Mouse (Mus musculus) mesoderm, embryonic 11.5 days (tissue): ENCODE results near the gene Taok1.
A peak's percentile ranks its signal among the peaks of the same experiment; 100 is the strongest.
"Not testable (repeated sequence)": the region's sequence is repeated elsewhere in the genome, so short reads cannot be mapped to it uniquely, and the experiment has no call there.

Source experiments
- DNase-seq: peaks from one replicate; pipeline ENCODE4 v3.0.0-alpha.2; 2012; ENCODE audit warnings: low read depth, low spot score

Taok1 gene

DNA sequence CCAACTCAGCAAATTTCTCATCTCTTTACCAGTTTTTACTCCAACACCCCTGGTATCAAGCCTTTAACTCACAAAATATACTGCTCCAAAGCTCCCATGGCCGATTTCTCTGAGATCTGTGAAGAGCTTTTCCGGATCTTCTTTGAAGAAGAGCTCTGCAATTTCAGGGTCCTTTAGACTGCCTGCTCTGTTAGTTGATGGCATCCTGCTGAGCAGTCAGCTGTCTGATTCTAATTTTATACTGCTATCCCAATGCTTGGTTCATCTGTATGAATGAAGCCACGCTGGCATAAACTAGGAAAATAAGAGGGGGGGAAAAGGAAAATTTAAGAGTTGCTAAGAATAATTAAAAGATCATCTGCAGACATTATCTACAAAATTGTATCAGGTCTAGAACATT is 22.4 kb downstream of the Taok1 start:
- no peak for DNase-seq

DNA sequence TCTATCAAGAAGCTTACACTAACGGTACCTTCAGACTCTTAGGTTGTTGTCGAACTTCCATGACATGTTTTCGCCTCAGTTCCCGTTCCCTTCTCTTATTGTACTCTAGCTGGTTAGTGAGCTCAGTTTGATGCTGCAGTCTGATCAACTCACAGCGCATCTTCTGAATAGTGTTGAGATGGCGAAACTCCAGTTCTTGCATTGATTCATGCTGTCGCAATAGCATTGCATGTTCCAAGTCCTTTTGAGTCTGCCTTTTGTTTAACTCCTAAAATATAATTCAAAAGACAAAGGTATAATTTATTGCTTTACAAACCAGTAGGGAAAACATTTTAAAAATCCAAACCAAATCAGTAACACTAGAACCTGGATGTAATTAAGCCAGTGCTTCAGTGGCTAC is 62.4 kb downstream of the Taok1 start:
- DNase-seq = no peak

DNA sequence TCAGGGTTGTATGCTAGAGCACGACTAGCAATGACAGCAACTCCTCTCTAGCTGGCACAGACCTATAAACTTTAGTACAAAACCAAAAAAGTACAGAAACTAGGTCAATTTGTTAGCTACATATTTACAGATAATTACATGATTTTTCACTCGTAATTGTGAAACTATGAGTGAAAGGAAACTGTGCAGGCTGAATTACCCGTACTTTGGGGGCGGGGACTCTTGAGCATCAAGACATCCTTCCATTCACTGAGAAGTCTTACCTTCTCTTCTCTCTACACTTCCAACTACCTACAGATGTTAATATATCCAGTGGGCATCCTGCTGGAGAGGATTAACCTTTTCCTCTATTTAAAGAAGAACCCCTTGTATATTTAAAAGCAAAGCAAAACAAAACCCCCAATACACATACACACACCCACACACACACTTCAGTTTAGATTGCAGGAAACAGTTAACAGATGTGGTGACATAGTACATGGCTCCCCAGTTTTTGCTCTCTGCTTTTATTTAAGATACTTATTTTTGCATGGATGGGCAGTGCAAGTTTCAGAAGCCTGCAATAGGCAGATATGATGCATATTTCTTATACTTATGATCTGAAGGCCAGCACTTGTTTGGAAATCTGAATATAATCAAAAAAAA is 75.3 kb downstream of the Taok1 start:
- no peak for DNase-seq

DNA sequence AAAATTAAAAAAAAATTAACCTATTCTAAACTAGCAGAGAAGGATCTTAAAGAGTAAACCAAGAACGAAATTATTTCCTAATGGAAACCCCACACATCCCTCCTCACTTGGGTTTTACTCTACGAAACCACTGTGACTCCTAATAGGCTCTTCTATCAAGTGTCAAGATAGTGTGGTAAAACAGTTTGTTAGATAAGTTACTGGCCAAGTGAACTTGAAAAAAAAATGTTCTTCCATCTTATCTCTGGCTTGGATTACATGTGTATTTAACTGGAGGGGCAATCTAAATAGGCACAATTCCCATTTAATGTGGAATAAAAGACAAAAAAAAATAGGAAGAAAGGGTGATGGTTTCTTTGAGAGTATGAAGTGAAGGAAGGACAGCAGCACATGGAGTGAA is 76.8 kb downstream of the Taok1 start:
- no peak for DNase-seq

DNA sequence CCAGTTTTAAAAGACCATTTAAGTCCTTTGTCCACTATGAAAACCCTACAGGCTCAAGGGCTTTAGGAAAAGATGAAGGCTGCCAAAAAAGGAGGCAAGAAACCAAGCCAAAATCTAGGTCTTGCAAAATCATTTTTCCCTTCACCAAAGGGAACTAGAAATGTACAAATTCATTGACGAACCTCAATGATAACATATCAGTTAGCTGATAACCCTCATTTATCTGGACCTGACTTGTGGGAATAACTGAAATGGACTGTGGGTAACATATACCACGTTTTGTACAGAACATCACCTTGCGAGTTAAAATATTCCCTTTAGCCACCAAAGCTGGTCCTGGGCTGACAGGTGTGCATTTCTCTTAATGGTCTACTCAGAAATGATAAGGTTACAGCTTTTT is 78.0 kb downstream of the Taok1 start:
- DNase-seq = no peak

DNA sequence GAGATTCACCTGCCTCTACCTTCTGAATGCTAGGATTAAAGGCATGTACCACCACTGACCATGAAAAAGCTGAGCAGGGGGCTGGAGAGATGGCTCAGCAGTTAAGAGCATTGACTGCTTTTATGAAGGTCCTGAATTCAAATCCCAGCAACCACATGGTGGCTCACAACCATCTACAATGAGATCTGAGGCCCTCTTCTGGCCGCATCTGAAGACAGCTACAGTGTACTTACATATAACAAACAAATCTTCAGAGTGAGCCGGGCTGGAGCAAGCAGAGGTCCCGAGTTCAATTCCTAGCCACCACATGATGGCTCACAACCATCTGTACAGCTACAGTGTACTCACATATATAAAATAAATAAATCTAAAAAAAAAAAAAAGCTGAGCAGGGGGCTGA is 79.2 kb downstream of the Taok1 start:
- not testable (repeated sequence) for DNase-seq

DNA sequence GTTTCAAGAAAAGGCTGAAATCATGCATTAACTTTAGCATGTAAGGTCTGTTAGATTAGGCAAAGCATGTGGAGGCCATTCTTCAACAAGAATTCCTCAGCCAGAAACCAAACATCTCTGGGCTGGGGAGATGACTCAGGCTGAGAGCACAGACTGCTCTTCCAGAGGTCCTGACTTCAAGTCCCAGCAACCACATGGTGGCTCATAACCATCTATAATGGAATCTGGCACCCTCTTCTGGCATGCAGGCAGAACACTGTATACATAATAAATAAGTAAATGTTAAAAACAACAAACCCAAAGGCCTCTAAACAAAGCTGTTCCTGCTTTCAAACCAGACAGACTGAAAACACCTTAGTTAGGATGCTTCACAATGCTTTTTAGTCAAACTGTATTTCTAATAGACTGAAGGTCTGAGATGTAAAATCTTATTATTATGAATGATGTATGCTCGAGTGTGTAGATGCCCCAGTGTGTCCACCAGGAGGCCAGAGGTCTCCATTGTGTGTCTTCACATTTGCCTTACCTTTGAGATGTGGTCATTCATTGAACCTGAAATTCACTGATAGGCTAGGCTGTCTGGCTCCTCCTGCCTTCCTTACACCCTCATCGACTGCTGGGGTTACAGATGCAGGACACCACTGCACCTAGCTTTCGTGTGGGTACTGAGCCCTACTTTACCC is 81.7 kb downstream of the Taok1 start:
- no peak for DNase-seq

DNA sequence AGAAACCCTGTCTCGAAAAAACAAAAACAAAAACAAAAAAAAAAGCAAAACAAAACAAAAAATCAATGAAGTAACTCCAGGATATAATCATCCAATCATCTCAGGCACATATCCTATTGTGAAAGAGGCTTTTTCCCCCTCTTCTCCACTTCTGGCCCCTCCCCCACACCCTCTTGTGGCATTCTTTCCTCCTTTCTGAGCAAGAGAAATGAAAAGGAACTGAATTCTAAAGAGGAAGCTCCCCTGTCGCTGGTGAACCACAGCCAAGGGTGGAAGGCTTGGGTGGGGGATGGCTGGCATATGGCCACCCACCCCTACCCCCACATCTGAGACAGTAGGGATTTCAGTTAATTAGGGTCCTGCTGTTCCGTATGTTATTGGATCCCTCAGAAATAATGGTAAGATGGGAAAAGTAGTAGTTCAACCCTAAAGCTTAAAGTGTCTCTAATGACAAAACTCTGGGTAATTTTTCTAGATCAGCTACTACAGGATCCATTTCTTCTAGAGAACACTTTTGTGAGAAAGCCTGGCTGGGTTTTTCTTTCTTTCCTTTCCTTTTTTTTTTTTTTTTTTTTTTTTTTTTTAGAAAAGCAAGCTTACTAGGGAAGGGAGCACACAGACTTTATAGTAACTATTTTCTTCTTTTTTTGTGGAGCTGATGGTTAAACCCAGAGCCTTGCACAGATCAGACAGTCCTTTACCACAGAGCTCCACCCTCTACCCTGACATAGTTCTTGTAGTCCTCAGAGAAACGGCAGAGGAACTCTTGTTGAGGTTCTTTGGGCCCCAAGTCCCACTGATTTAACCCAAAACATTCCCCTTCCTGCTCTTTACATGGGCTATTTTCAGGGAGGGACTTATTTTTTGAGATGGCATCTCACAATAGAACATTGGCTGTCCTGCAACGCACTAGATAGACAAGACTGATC is 86.8 kb downstream of the Taok1 start:
- DNase-seq = no peak

DNA sequence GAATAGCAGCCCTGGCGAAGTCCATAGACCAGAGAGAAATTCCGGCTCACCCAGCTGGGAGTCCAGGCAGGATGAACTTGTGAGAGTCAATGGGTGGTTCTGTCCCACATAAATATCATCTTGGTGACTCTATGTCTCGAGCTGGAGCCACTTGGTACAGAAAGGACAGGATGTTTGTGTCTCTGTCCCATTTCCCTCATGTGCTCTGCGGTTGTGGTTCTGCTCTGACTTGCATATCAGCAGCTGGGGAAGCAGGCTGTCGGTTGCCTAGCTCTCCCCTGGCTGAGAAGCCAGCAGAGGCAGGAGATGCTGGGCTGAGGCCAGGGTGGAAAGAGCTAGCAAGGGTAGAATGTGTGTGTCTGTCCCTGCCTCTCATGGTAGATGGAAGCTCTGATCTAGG is 88.6 kb downstream of the Taok1 start, which contains the start of gene Gm10392:
Gene Gm10392, minus strand, starts transcription at position 156 of the 400 bp plus-strand sequence.
- no peak for DNase-seq

DNA sequence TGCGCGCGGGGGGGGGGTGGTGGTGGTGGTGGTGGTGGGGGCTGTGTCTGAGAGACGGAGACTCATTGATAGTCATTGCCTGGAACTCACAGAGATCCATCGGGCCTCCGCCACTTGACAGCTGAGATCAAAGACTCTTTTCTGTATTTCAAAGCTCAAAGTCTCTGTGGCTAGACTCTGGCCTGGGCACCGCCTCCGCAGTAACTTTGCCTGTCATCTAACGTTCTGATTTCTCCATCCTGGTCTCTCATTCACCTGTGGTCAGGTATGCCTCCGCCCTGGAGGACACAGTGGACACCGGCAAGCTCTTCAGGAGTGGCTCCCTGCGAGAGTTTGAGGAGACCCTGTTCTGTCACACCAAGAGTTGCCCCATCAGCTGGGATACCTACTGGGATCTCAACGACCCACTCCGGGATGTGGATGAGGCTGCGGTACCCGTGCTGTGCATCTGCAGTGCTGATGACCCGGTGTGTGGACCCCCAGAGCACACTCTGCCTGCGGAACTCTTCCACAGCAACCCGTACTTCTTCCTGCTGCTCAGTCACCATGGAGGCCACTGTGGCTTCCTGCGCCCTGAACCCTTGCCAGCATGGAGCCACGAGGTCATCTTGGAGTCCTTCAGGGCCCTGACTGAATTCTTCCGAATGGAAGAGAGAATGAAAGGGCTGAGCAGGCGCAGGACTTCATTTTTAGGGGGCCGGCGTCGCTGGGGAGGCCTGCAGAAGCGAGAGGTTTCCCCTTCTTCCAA is 89.4 kb downstream of the Taok1 start:
- no peak for DNase-seq

DNA sequence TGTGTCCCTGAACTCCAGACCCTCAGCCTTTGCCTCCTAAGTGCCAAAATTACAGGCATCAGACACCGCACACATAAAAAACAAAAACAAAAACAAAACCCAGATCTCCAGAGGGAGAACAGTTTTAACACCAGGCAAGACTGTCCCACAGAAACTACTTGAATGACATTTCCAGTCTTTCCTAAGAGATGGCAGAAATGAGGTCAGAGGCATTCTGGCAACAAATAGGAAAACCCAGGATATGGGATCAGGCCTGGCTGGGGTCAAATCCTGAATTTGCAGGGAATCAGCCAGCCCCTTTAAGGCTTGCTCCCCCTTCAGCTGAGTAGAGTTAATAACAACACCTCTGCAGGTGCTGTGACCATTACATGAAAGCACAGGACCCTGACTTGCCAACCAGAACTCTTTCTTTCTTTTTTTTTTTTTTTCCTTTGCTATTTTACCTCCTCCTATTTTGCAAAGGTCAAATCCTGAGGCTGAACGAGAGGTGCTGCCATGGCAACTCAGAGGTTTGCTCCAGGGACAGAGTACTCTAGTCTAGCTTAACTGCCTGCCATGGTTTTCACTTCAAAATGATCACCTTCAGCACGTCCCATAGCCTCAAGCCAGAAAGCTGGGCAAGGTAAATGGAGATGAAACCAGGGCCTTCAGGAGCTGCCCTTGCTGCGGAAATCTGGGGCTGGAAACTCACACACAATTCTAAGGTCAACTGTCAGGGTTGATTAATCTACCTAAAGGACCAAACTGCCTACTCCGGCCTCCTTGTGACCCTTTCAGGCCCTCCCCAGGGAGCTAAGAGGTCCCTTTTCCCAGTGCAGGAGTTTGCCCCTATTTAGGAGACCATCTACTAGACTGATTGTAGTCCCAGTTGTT is 90.8 kb downstream of the Taok1 start:
- no peak for DNase-seq

DNA sequence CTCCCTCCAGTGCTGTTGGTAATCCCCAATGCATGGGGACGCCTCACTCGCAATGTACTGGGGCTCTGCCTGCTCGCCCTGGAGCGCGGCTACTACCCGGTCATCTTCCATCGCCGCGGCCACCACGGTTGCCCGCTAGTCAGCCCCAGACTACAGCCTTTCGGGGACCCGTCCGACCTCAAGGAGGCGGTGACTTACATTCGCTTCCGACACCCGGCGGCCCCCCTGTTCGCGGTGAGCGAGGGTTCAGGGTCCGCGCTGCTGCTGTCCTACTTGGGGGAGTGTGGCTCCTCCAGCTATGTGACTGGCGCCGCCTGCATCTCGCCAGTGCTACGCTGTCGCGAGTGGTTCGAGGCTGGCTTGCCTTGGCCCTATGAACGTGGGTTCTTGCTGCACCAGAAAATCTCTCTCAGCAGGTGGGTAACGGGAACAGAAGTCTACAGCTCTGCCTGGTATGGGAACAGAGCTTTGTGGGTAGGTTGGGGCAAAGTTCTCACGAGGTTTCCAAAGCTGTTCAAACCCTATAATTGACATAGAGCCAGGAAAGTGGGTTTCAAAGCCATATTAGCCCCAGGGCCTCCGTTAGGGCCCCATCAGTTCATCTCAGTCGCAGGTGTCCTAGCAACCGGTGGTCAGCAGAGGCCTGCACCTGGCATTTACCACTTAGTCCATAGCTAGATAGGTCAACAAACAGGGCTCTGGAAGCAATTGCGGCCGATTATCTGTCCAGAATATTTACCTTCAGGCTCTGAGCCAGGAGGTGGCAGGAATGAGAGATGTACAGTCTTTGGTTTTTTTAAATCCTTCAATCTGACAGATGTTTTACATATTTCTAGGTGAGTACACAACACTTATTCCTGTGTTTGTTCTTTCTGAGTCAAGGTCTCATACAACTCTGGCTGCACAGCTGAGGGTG is 91.7 kb downstream of the Taok1 start, which contains the start of gene Trp53i13:
Gene Trp53i13, minus strand, starts transcription at position 344 of the 916 bp plus-strand sequence.
- DNase-seq = no peak

DNA sequence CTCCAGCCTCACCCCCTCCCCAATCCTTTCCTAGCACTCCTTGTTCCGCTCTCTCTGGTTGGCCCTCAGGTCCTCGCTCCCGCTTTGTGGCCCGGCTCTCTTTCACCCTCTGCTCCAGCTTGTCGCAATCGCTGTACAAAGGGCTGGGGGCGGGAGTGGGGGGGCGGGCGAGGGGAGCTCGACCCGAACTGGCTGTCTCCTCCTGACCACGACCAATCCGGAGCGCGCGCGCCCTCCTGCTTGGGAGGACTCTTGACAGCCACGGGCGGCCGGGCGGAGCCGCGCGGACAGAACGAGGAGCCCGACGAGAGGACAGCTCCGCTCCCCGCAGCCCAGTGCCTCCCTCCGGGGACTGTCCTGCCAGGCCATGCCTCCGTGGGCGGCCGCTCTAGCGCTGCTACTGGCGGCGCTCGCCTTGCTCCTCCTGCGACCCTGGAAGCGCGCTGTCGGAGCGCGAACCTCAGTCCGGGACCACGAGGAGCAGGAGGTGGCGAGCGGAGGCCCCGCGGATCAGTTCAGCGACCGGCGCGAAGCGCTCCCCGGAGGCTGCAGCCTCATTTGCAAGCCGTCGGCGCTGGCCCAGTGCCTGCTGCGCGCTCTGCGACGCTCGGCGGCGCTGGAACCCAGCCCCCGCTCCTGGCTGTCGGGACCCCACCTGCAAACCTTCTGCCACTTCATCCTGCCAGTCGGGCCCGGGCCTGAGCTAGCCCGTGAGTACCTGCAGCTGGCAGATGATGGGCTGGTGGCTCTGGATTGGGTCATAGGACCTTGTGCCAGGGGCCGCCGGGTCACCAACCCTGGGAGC is 92.6 kb downstream of the Taok1 start, which contains the start of gene Abhd15:
Gene Abhd15, plus strand, starts transcription at position 290 of the 805 bp plus-strand sequence.
- DNase-seq = peak; percentile 80

DNA sequence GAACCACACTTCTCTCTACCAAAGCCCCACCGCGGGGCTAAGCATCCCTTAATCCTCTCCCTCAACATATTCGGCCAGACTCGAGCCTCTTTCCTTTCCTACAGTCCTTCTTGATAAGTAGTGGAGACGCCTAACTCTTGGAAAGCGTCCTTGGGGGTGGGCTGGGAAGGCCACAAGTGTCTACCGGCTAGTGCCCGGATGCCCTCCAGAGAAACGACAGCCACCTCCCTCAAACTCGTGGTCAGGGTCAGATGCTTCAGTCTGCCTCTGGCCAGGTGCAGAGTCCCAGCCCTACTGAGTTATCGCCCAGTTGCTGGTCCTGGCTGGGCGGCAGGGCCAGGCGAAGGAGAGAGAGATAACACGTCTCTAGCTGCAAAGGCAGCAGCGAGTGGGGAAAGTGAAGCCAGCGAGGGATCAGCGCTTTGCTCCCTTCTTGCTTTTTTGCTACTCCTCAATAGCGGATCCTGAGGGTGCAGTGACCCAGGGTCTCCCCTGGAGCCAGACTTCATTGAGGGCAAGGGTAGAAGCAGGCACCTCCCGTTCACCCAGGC is 93.3 kb downstream of the Taok1 start:
- DNase-seq = no peak

DNA sequence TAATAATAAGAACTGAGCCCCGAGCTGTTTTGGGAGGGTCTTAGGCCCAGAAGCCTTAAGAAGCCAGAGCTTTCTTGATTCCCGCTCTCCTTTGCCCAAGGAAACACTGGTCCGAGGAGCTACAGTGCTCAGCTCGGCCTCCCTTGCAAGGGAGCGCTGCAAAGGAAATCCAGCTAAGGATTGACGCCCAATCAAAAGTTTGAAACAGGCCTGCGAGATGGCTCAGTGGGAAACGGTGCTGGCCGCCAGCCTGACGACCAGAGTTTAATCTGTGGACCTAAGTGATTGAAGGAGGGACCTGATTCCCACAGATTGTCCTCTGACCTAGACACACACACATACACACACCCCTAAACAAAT is 93.8 kb downstream of the Taok1 start:
- no peak for DNase-seq

DNA sequence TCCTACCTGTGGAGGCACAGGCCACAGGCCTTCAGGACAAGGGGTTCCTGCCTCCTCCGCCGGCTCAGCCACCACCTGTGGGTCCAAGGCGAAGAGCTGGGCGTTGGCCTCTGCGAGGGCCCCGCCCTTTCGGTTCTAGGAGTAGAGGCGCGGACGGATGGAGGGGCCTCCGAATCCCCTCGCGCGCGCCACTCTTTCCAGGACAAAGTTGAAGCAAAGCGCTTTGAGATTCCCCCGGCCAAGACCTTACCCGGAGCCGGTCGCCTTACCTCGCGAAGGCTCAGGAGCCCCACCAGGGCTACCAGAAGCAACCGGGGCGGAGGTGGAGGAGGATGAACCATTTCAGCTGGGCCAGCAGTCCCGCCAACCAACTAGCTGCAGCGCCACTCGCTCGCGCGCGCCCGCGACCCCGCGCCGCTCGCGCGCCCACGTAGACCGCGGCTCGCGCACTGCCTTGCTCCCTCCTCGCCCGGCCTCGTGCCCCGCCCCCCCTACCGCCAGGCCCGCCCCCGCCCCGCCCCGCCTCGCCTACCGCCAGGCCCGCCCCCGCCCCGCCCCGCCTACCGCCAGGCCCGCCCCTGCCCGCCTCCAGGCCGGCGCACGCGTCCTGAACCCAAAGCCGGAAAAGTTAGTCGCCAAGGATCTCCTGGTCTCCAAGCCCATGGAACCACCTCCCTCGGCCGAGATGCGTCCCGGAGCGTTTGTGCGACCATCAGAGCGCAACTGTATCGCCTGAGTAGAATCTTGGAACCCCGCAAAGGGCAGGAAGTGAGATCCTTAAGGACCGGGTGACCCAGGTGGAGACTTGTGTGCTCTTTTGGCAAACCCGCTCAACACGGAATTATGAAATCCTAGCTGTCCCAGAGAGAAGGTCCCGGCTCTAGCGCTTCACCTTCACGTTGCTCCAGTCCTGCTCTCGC is 94.5 kb downstream of the Taok1 start:
- peak; percentile 93 for DNase-seq

DNA sequence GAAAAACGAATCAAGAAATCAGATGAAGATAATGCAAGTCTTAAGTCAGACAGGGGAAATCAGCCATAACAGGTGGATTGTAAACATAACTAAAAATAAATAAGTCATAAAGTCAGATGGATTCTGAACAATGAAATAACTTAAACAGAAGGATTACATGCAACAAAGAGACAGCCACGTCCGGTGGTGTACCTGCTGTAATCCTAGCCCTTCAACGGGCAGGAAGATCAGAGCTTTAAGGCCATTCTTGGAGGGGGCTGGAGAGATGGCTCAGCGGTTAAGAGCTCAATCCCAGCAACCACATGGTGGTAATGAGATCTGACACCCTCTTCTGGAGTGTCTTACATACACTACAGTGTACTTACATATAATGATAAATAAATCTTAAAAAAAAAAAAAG is 96.3 kb downstream of the Taok1 start:
- no peak for DNase-seq
